ENCODE assay signal across 9 mouse cellular contexts in genomic region chr9:55542366-55543325, GRCm38 (mm10). TPM values are rescaled to one million over a fixed set of nuclear protein-coding genes. Genes with fewer than 3 reads are reported as not detected.
DNase-seq lines count a peak whose midpoint lies in the region; ATAC-seq and TF ChIP-seq lines count a peak whose summit lies in the region.
"Had no signal": no experiment of that assay in that cellular context is flagged by ENCODE, and none has a peak within 500 bp of the region (broad histone marks: within the 10 kb centered on the region; RNA-seq: fewer than 3 reads in every experiment).

No protein-coding gene starts in this region.

- peak overlapping the region; percentile 67 for H3K4me2 ChIP-seq in limb, embryonic 14.5 days (replicated peaks; ENCODE audit: low read depth, low read length, severe bottlenecking)

- H3K36me3 ChIP-seq in heart, adult 2 months (ENCODE audit: control insufficient read depth, insufficient read depth, low read length): no peaks in the 10 kb centered on the region
- no peaks in the 10 kb centered on the region for H3K36me3 ChIP-seq in hindbrain, embryonic 10.5 days
- no peaks in the 10 kb centered on the region for H3K36me3 ChIP-seq in limb, embryonic 14.5 days (ENCODE audit: control insufficient read depth, insufficient read depth, low read length)
- no peaks in the 10 kb centered on the region for H3K36me3 ChIP-seq in small intestine, adult 2 months (ENCODE audit: control insufficient read depth, insufficient read depth, low read length)

- intact Hi-C loops in heart, adult 2 months (cut with DNase I): loop anchor here (10.0 kb wide), 1 partner anchor 218 kb away; the partner anchor contains the start of genes Nrg4 and Tmem266

- no peak for TF ChIP-seq EP300 in heart, adult 2 months (IDR thresholded peaks at IDR 0.05; ENCODE audit: insufficient read depth, low read depth, low read length)

- DNase-seq in heart, adult 2 months: peak; percentile 15 to 61
- no peak for DNase-seq in heart, adult 8-10 months (ENCODE audit: low spot score)
- peak; percentile 58 for DNase-seq in hindbrain, embryonic 10.5 days (ENCODE audit: low spot score)
- no peak for DNase-seq in limb, embryonic 14.5 days (ENCODE audit: low spot score)
- DNase-seq in gastrocnemius, adult 8-10 months (ENCODE audit: low spot score in 2 of 2): no peak
- no peak for DNase-seq in left cerebral cortex, adult 9 months (ENCODE audit: low spot score in 2 of 2)

- H3K4me3 ChIP-seq in heart, adult 2 months: peak overlapping the region; percentile 21
- H3K4me3 ChIP-seq in brown adipose tissue, adult 24 weeks (ENCODE audit: insufficient read depth, low read depth, low read length): peak overlapping the region; percentile 22; the same call in 1 of the 2 replicates
- peak overlapping the region; percentile 54 for H3K4me3 ChIP-seq in hindbrain, embryonic 10.5 days
- peak overlapping the region; percentile 42 for H3K4me3 ChIP-seq in limb, embryonic 14.5 days (replicated peaks; ENCODE audit: low read length)
- peak overlapping the region; percentile 47 for H3K4me3 ChIP-seq in small intestine, adult 2 months (ENCODE audit: low read depth, low read length)

- peaks cover 10% of the 10 kb centered on the region for H3K4me1 ChIP-seq in heart, adult 2 months (ENCODE audit: control insufficient read depth, insufficient read depth, low read length)
- H3K4me1 ChIP-seq in brown adipose tissue, adult 24 weeks (ENCODE audit: control insufficient read depth, insufficient read depth, insufficient read length, low read length): peaks cover 15% of the 10 kb centered on the region
- peaks cover 74% of the 10 kb centered on the region for H3K4me1 ChIP-seq in hindbrain, embryonic 10.5 days (replicated peaks)
- H3K4me1 ChIP-seq in limb, embryonic 14.5 days (ENCODE audit: control insufficient read depth, insufficient read depth, low read length): peaks cover 26% of the 10 kb centered on the region
- peaks cover 36% of the 10 kb centered on the region for H3K4me1 ChIP-seq in small intestine, adult 2 months (ENCODE audit: control insufficient read depth, insufficient read depth, insufficient read length, low read length)

- H3K9ac ChIP-seq in heart, adult 2 months (ENCODE audit: low read depth, low read length): no peak overlapping the region
- H3K9ac ChIP-seq in limb, embryonic 14.5 days (ENCODE audit: low read depth, low read length, severe bottlenecking): peak overlapping the region; percentile 28; the same call in 1 of the 2 replicates

- WGBS in heart, adult 2 months: 8% methylated on average over 59 of the region's 59 CpGs
- WGBS in hindbrain, embryonic 10.5 days: under 1% methylated on average over 59 of the region's 59 CpGs
- 4% methylated on average over 54 of the region's 59 CpGs for WGBS in limb, embryonic 14.5 days
- 9% methylated on average over 59 of the region's 59 CpGs for WGBS in small intestine, adult 2 months

- ATAC-seq in limb, embryonic 14.5 days (ENCODE audit: low FRiP score, low read depth): no peak

- TF ChIP-seq CTCF in heart, adult 2 months (IDR thresholded peaks at IDR 0.05): no peak
- TF ChIP-seq CTCF in small intestine, adult 2 months (IDR thresholded peaks at IDR 0.05; ENCODE audit: extremely low read depth, insufficient read length, insufficient replicate concordance, low read depth, low read length): no peak

- H3K79me2 ChIP-seq in heart, adult 2 months (replicated peaks; ENCODE audit: control insufficient read depth, insufficient read depth, low read length): no peaks in the 10 kb centered on the region

- no peak for TF ChIP-seq POLR2A in heart, adult 2 months (IDR thresholded peaks at IDR 0.05; ENCODE audit: insufficient read depth, low read depth, low read length)
- TF ChIP-seq POLR2A in limb, embryonic 14.5 days (IDR thresholded peaks at IDR 0.05; ENCODE audit: borderline replicate concordance, extremely low read depth, insufficient read depth, insufficient read length): no peak
- TF ChIP-seq POLR2A in small intestine, adult 2 months (IDR thresholded peaks at IDR 0.05; ENCODE audit: low read depth, low read length): no peak

- peaks cover 65% of the 10 kb centered on the region for H3K27me3 ChIP-seq in heart, adult 2 months (ENCODE audit: control insufficient read depth, insufficient read depth, low read length)
- peaks cover 100% of the 10 kb centered on the region for H3K27me3 ChIP-seq in hindbrain, embryonic 10.5 days (ENCODE audit: insufficient read depth, poor library complexity, severe bottlenecking)
- H3K27me3 ChIP-seq in limb, embryonic 14.5 days (ENCODE audit: control insufficient read depth, insufficient read depth, low read length): peaks cover 82% of the 10 kb centered on the region
- H3K27me3 ChIP-seq in small intestine, adult 2 months (ENCODE audit: control insufficient read depth, insufficient read depth, low read length): peaks cover 87% of the 10 kb centered on the region

- H3K27ac ChIP-seq in heart, adult 2 months: no peak overlapping the region
- H3K27ac ChIP-seq in brown adipose tissue, adult 24 weeks (replicated peaks; ENCODE audit: low read depth, low read length): no peak overlapping the region
- H3K27ac ChIP-seq in hindbrain, embryonic 10.5 days: peak overlapping the region; percentile 68
- no peak overlapping the region for H3K27ac ChIP-seq in limb, embryonic 14.5 days (replicated peaks; ENCODE audit: low read depth, low read length)
- no peak overlapping the region for H3K27ac ChIP-seq in small intestine, adult 2 months (ENCODE audit: insufficient read depth, low read depth, low read length)

- no peaks in the 10 kb centered on the region for H3K9me3 ChIP-seq in hindbrain, embryonic 10.5 days
- no peaks in the 10 kb centered on the region for H3K9me3 ChIP-seq in limb, embryonic 14.5 days (ENCODE audit: control insufficient read depth, low read length)

RNA-seq across cellular contexts. Expression of gene Isl2, which starts 4.2 kb away (rescaled TPM):
- total RNA-seq in heart, adult 2 months (2021): not detected
- 0.06 TPM in 1 of 2 replicates, not detected in the other for polyA plus RNA-seq in heart, adult 2 months (2012; rRNA removed)
- total RNA-seq in heart, adult 8-10 months (2022): not detected
- polyA plus RNA-seq in brown adipose tissue, adult 24 weeks (2012; ENCODE audit: insufficient read depth, insufficient read length, missing spikeins): not detected in 2 replicates
- polyA plus RNA-seq in hindbrain, embryonic 10.5 days (2016; fragmentation: Nextera tagmentation; extraction: Ambion mirVana): 15.7 and 19.1 TPM in 2 replicates
- polyA plus RNA-seq in limb, embryonic 14.5 days (2012; rRNA removed): 0.55 and 1.5 TPM in 2 replicates
- polyA plus RNA-seq in limb, embryonic 14.5 days (2014; fragmentation: Nextera tagmentation; extraction: Ambion mirVana): 0.22 and 0.72 TPM in 2 replicates
- 2.2 and 3.4 TPM in 2 replicates for polyA plus RNA-seq in small intestine, adult 2 months (2012; rRNA removed)
- under 1 TPM in 1 of 4 experiments, not detected in 3; 0.41 TPM for total RNA-seq in gastrocnemius, adult 8-10 months (2022)
- total RNA-seq: MEL had no signal

RNA-seq across cellular contexts. Expression of gene Etfa, which starts 30.6 kb away (rescaled TPM):
- total RNA-seq in heart, adult 2 months (2021): 1,000 to 10,000 TPM in 1 of 2 experiments, 100 to 1,000 TPM in 1; 871 to 1,031 TPM
- polyA plus RNA-seq in heart, adult 2 months (2012; rRNA removed): 289 and 479 TPM in 2 replicates
- total RNA-seq in heart, adult 8-10 months (2022): 1,000 to 10,000 TPM in 2 of 4 experiments, 100 to 1,000 TPM in 2; 853 to 1,095 (median 1,008) TPM
- 1,767 and 2,276 TPM in 2 replicates for polyA plus RNA-seq in brown adipose tissue, adult 24 weeks (2012; ENCODE audit: insufficient read depth, insufficient read length, missing spikeins)
- 122 and 135 TPM in 2 replicates for polyA plus RNA-seq in hindbrain, embryonic 10.5 days (2016; fragmentation: Nextera tagmentation; extraction: Ambion mirVana)
- 57.8 and 77.2 TPM in 2 replicates for polyA plus RNA-seq in limb, embryonic 14.5 days (2012; rRNA removed)
- polyA plus RNA-seq in limb, embryonic 14.5 days (2014; fragmentation: Nextera tagmentation; extraction: Ambion mirVana): 185 and 189 TPM in 2 replicates
- polyA plus RNA-seq in small intestine, adult 2 months (2012; rRNA removed): 38.5 and 62.1 TPM in 2 replicates
- 100 to 1,000 TPM; 216 to 259 (median 240) TPM for total RNA-seq in gastrocnemius, adult 8-10 months (2022)

Comparison
In these comparisons a context has a peak if more than half of its experiments do, and no peak if none do; other contexts are left out.
1. DNase-seq: peak in heart, adult 2 months (2 of 2) and hindbrain, embryonic 10.5 days (single experiment); none in heart, adult 8-10 months (single experiment), limb, embryonic 14.5 days (single experiment), gastrocnemius, adult 8-10 months (0 of 2) and left cerebral cortex, adult 9 months (0 of 2).
2. Peak in every context shown above with its lines, with median percentiles within 50 percentile points of each other: H3K4me3 ChIP-seq.